Mouse (Mus musculus): ENCODE results near the gene AC129217.1.
A peak's percentile ranks its signal among the peaks of the same experiment; 100 is the strongest.
"Not testable (repeated sequence)": the region's sequence is repeated elsewhere in the genome, so short reads cannot be mapped to it uniquely, and the experiment has no call there.

AC129217.1 gene

DNA sequence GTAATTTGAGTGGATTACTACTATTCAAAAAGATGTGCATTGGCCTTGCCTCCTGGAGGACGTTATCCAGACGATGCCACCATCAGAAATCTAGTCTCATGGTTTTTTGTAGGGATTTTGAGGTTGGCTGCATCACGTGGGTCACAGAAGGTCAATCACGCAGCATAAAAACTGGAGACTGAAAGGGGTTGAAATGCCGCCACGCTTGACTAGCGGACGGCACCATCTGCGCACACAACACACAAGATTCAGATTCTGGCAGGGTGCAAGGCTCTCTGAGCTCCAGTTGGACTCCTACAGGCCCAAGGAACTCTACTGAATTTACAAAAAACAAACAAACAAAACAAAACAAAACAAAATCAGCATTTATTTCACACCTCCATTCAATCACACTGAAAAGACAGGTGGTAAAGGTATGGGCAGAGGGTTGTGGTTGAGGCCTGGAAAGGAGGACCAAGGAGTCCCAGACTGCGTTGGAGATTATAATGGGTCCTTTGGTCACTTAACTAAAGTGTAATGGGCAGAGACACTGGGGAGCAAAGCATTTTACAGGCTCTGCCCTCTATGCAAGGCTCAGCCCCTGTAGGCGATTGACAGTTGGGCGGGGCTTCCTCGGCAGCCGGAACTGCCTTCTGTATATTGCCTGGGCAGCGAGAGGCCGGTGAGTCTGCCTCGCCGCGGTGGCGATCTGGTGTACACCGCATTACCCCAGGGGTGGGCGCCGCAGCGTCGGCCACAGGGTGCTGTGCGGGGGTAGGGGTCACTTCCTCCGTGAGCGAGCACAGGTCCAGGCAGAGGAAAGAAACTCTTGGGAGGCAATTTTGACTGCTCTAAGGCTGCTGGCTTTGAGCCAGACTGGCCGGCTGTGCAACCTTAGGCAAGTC lies 10.6 kb downstream of the AC129217.1 start:
- no peaks in the 10 kb centered on the region for H3K27me3 ChIP-seq (ENCODE audit: control insufficient read depth, insufficient read depth, low read length, poor library complexity, severe bottlenecking)
- H3K36me3 ChIP-seq (ENCODE audit: control insufficient read depth, insufficient read depth, low read length, poor library complexity, severe bottlenecking): 0 out of 2 replicates have a peak, but pooled peaks cover 2% of the 10 kb centered on the region
- DNase-seq (ENCODE audit: low read depth, low spot score): peak; percentile 65

DNA sequence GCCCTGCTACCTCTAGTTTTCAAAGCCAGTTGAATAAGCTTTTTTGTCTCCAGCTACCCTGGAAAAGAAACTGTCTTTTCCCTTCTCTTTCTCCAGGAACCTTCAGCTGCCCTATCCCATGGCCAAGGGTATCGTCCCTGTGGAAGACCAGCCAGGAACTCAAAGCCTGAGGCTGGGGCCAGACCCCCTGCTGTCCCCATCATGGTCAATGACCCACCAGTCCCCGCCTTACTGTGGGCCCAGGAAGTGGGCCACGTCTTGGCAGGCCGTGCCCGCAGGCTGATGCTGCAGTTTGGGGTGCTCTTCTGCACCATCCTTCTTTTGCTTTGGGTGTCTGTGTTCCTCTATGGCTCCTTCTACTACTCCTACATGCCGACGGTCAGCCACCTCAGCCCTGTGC lies 11.4 kb downstream of the AC129217.1 start:
- Histone ChIP-seq H3K27me3 (ENCODE audit: control insufficient read depth, insufficient read depth, low read length, poor library complexity, severe bottlenecking) (no peaks in the 10 kb centered on the region), H3K36me3 (ENCODE audit: control insufficient read depth, insufficient read depth, low read length, poor library complexity, severe bottlenecking) (0 out of 2 replicates have a peak, but pooled peaks cover 2% of the 10 kb centered on the region)
- no peak for DNase-seq (ENCODE audit: low read depth, low spot score)

DNA sequence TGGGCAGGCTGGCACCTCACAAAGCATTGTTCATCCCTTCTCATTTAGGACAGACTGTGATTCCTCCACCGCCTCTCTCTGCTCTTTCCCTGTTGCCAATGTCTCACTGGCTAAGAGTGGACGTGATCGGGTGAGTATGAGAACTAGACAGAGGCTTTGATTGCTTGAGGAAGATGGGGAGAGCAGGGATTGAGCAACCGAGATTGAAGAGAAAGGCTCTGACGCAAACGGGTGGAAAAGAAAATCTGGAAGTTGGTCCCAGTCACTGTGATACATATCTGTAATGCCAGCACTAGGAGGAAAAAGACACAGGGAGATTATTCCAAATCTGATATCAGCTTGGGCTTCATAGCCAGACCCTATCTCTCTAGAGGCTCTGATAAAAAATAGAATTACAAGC lies 13.4 kb downstream of the AC129217.1 start:
- Histone ChIP-seq H3K27me3 (ENCODE audit: control insufficient read depth, insufficient read depth, low read length, poor library complexity, severe bottlenecking) (no peaks in the 10 kb centered on the region), H3K36me3 (ENCODE audit: control insufficient read depth, insufficient read depth, low read length, poor library complexity, severe bottlenecking) (peaks cover 2% of the 10 kb centered on the region; the same call in 1 of the 2 replicates)
- DNase-seq (ENCODE audit: low read depth, low spot score): no peak

DNA sequence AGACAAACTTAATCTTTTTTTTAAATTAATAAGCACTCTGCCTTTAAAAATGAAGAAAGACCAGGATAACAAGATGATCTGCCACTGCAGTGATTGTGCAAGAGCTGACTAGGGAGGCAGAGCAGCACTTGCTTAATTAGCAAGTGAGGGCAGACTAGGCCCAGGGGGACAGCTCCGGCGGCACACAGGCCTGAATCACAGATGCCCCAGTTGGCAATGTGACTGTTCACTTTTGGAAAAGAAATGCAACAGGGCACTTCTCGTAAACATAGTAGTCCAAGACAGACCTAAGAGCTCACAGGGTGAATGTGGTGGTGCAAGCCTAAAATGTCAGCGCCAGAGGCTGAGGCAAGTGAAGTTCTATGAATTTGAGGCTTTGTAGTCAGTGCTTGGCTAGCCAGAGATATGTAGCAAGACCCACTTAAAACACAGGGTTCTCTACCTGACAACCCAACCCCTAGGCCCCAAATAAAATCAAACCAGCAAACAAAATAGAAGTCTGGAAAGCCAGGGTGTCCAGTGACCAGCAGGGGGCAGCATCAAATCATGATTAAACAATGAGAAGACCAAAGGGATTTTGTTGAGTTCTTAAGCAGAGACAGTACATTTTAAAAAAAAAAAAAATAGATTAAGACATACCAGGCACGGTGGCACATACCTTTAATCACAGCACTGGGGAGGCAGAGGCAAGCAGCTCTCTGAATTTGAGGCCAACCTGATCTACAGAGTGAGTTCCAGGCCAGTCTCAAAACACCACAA lies 15.0 kb downstream of the AC129217.1 start:
- no peaks in the 10 kb centered on the region for H3K27me3 ChIP-seq (ENCODE audit: control insufficient read depth, insufficient read depth, low read length, poor library complexity, severe bottlenecking)
- H3K36me3 ChIP-seq (ENCODE audit: control insufficient read depth, insufficient read depth, low read length, poor library complexity, severe bottlenecking): peaks cover 2% of the 10 kb centered on the region
- peak; percentile 86 for DNase-seq (ENCODE audit: low read depth, low spot score)

DNA sequence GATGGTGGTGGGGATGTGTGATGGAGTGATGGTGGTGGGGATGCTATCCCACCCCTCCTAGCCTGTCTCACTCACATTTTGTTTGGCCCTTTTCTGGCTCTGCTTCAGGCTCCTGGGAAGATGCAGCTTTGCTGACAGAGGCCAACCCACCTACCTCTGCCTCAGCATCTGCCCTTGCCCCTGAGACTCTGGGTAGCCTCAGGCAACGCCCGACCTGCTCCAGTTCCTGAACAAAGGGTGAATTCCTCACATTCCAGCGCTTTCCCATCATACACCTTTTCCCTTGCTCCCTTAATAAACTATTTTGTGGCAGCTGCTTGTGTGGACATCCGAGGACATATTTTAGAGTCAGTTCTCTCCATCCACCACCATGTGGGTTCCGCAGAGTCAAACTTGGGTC lies 18.8 kb downstream of the AC129217.1 start:
- no peak for DNase-seq (ENCODE audit: low read depth, low spot score)
- H3K36me3 ChIP-seq (ENCODE audit: control insufficient read depth, insufficient read depth, low read length, poor library complexity, severe bottlenecking): no peaks in the 10 kb centered on the region; the same call in none of the 2 replicates
- H3K27me3 ChIP-seq (ENCODE audit: control insufficient read depth, insufficient read depth, low read length, poor library complexity, severe bottlenecking): no peaks in the 10 kb centered on the region

DNA sequence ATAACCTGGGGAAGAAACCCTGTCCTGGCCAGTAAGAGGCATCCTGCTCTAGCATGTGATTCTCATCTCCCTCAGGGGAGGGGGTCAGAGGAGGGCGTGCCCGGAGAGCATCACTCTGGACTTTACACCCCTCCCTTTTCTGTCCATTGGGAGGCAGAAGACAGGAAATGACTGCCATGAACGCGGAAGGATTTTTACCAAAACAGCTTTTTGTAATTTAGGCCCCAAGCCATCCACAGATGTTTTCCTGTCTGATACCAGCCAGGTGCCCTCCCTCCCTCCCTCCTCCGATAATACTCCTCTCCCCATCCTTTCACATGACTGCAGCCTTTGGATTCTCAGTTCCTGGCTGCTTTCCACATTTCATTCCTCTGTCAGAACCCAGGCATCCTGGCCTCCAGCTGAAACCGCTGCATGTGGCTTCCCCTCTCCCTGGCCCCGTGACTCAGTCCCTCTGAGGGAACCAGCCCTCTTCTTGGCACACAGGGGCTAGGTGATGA lies 20.9 kb downstream of the AC129217.1 start, which contains the start of gene Lrrn4cl:
Gene Lrrn4cl (plus strand): TSS at position 367 of the 500 bp plus-strand sequence.
- H3K27me3 ChIP-seq (ENCODE audit: control insufficient read depth, insufficient read depth, low read length, poor library complexity, severe bottlenecking): no peaks in the 10 kb centered on the region
- no peaks in the 10 kb centered on the region; the same call in none of the 2 replicates for H3K36me3 ChIP-seq (ENCODE audit: control insufficient read depth, insufficient read depth, low read length, poor library complexity, severe bottlenecking)
- DNase-seq (ENCODE audit: low read depth, low spot score): no peak

DNA sequence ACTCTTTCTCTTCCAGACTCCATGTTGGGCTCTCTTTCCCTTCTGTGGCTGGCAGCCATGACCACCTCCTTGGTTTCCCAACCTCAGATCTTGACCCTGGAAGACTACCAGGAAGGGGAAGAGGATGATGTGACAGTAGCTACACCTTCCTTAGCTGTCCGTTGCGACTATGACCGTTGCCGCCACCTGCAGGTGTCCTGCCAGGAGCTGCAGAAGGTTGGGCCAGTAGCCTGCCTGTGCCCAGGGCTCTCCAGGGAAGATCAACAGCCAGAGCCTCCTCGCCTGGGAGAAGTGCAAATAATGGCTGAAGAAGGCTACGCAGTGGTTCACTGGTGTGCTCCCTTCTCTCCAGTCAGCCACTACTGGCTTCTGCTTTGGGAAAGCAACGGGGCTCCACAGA lies 22.1 kb downstream of the AC129217.1 start:
- Histone ChIP-seq H3K36me3 (ENCODE audit: control insufficient read depth, insufficient read depth, low read length, poor library complexity, severe bottlenecking) (no peaks in the 10 kb centered on the region; the same call in none of the 2 replicates), H3K27me3 (ENCODE audit: control insufficient read depth, insufficient read depth, low read length, poor library complexity, severe bottlenecking) (no peaks in the 10 kb centered on the region)
- no peak for DNase-seq (ENCODE audit: low read depth, low spot score)

DNA sequence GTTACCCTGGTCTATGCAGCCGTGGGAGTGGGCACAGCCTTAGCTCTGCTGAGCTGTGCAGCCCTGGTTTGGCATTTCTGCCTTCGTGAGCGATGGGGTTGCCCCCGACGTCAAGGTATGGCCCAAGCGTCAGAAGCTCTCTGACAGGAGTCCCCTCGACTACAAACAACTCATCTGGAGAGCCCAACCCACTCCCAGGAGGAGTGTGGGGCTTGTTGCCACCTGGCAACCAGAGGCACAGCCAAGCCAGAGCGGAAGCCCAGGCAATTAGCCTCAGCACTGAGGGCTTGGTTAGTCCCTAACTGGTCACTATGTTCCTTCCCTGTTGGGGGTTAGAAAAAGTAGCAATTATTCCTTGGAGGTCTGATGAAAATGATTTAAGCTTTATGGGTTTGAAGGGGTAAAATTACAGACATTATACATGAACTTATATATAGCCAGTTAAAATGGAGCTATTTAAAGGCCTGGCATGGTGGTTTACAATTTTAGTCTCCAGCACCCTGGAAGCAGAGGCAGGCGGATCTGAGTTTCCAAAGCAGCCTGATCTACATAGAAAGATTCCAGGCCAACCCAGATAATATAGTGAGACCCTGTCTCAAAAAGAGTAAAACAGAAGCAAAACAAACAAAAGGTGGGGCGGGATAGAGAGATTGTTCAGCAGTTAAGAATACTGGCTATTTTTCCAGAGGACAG lies 22.8 kb downstream of the AC129217.1 start:
- no peaks in the 10 kb centered on the region; the same call in 1 of the 2 replicates for H3K36me3 ChIP-seq (ENCODE audit: control insufficient read depth, insufficient read depth, low read length, poor library complexity, severe bottlenecking)
- H3K27me3 ChIP-seq (ENCODE audit: control insufficient read depth, insufficient read depth, low read length, poor library complexity, severe bottlenecking): no peaks in the 10 kb centered on the region
- DNase-seq (ENCODE audit: low read depth, low spot score): no peak

DNA sequence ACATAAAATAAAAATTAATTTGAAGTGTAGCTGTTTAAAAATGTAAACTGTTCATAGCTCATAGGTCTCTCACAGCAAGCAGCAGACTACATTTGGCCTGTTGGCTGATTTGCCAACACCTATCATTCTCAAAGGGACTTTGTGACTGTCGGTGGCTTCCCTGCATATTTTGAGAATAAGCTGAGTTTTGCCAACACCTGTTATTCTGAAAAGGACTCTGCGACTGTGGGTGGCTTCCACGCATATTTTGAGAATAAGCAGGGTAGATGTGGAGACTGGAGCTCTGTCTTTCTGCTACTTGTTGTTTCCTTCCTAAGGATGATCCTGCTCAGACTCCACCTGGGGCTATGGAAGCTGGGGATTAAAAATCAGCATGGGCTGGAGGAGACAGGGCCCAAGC lies 23.5 kb downstream of the AC129217.1 start:
- no peak for DNase-seq (ENCODE audit: low read depth, low spot score)
- no peaks in the 10 kb centered on the region; the same call in 1 of the 2 replicates for H3K36me3 ChIP-seq (ENCODE audit: control insufficient read depth, insufficient read depth, low read length, poor library complexity, severe bottlenecking)
- no peaks in the 10 kb centered on the region for H3K27me3 ChIP-seq (ENCODE audit: control insufficient read depth, insufficient read depth, low read length, poor library complexity, severe bottlenecking)

DNA sequence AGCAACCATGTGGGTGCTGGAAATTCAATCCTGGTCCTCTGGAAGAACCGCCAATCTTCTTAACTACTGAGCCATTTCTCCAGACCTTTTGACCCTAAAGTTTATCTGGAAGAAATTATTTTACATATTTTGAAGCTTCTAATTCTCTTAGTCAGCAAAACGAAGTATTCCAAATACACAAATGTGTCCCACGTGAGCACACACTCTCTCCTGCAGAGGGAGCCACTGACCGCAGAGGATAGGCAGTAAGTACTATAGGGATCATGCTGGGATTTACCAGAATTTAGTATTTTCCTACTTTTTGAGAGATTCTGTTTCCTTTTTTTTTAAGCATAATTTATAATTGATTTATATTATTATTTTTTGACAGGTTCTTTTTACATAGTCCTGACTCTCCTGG lies 28.1 kb downstream of the AC129217.1 start:
- Histone ChIP-seq H3K27me3 (ENCODE audit: control insufficient read depth, insufficient read depth, low read length, poor library complexity, severe bottlenecking) (no peaks in the 10 kb centered on the region), H3K36me3 (ENCODE audit: control insufficient read depth, insufficient read depth, low read length, poor library complexity, severe bottlenecking) (no peaks in the 10 kb centered on the region)
- peak; percentile 65 for DNase-seq (ENCODE audit: low read depth, low spot score)

DNA sequence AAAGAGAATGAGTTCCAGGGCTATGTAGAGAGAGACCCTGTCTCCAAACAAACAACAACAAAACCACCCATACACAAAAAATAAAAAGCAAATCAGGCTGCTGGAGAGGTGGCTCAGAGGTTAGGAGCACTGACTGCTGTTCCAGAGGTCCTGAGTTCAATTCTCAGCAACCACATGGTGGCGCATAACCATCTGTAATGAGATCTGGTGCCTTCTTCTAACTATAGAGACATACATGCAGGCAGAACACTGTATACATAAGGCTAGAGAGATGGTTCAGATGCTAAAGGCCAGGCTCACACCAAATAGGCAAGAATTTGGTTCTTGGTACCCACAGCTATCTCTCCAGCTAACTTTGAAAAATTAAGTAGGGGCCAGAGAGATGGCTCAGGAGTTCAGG lies 29.4 kb downstream of the AC129217.1 start:
- no peaks in the 10 kb centered on the region for H3K27me3 ChIP-seq (ENCODE audit: control insufficient read depth, insufficient read depth, low read length, poor library complexity, severe bottlenecking)
- peak; percentile 66 for DNase-seq (ENCODE audit: low read depth, low spot score)
- H3K36me3 ChIP-seq (ENCODE audit: control insufficient read depth, insufficient read depth, low read length, poor library complexity, severe bottlenecking): no peaks in the 10 kb centered on the region

DNA sequence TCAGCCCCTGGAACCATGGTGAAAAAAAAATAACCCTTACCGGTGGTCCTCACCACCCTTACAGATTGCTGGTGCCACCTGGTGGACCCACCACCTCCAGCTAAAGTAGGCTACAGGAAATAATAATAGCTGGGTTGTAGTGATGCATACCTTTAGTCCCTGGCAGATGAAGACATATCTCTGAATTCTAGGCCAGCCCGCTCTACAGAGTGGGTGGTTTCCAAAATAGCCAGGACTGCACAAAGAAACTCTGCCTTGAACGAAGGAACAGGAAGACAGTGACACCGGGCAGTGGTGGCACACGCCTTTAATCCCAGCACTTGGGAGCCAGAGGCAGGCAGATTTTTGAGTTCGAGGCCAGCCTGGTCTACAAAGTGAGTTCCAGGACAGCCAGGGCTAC lies 34.7 kb downstream of the AC129217.1 start:
- no peaks in the 10 kb centered on the region for H3K27me3 ChIP-seq (ENCODE audit: control insufficient read depth, insufficient read depth, low read length, poor library complexity, severe bottlenecking)
- no peak for DNase-seq (ENCODE audit: low read depth, low spot score)
- peaks cover 2% of the 10 kb centered on the region; the same call in 1 of the 2 replicates for H3K36me3 ChIP-seq (ENCODE audit: control insufficient read depth, insufficient read depth, low read length, poor library complexity, severe bottlenecking)

DNA sequence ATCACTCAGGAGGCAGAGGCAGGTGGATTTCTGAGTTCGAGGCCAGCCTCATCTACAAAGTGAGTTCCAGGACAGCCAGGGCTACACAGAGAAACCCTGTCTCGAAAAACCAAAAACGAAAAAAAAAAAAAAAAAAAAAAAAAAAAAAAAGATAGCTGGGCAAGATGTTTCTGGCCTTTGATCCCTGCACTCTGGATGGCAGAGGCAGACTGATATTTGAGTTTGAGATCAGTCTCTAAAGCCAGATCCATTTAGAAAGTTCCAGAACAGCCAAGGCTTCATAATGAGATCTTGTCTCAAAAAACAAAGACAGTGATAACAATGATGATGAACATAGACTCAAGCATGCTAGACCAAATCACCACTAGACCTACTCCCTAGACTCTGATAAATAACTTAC lies 40.8 kb downstream of the AC129217.1 start:
- DNase-seq (ENCODE audit: low read depth, low spot score); H3K27me3 ChIP-seq (ENCODE audit: control insufficient read depth, insufficient read depth, low read length, poor library complexity, severe bottlenecking); H3K36me3 ChIP-seq (ENCODE audit: control insufficient read depth, insufficient read depth, low read length, poor library complexity, severe bottlenecking): not testable (repeated sequence)

DNA sequence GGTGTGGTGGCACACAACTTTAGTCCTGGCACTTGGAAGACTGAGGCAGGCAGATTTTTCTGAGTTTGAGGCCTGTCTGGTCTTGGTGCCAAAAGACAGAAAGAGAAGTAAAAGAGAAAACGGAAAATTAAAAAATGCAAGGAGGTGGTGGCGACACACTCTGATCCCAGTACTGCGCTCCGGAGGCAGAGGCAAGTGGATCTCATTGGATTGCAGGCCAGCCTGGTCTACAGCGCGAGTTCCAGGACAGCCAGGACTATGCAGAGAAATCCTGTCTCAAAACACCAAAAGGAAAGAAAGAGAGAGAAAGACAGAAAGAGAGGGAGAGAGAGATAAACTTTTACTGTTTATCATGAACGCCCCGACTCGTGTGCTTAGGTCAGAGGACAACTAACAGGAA lies 41.3 kb downstream of the AC129217.1 start:
- DNase-seq (ENCODE audit: low read depth, low spot score): no peak
- peaks cover 6% of the 10 kb centered on the region for H3K36me3 ChIP-seq (ENCODE audit: control insufficient read depth, insufficient read depth, low read length, poor library complexity, severe bottlenecking)
- no peaks in the 10 kb centered on the region for H3K27me3 ChIP-seq (ENCODE audit: control insufficient read depth, insufficient read depth, low read length, poor library complexity, severe bottlenecking)
